Mouse (Mus musculus) heart, postnatal 10 days (tissue): ENCODE results near the gene S100a11. TPM values are rescaled to one million over a fixed set of nuclear protein-coding genes. Genes with fewer than 3 reads are reported as not detected.
"Not testable (repeated sequence)": the region's sequence is repeated elsewhere in the genome, so short reads cannot be mapped to it uniquely, and the experiment has no call there.

Experiments
- DNase-seq, 2 experiments: peaks; one replicate each; pipeline ENCODE4 v3.0.0; 2021
- intact Hi-C: fragments of 180-260 bp; cut with DNase I; formaldehyde crosslinking; loops from one replicate; pipeline ENCODE4 v1.15.1; 2025
- total RNA-seq, 2 experiments: library from RNA; stranded (reverse); gene quantifications; 2 replicates each; pipeline ENCODE4 v1.2.3; 2021

Gene S100a11
- total RNA-seq, 2 experiments from 2014 or later, result 212 to 217 TPM

GRCm38 (mm10) chr3:93519856-93520329 lies 395 bp upstream of the S100a11 start:
- no peak for DNase-seq
- intact Hi-C loops, result loop anchor here (2.0 kb wide), 2 partner anchors 49 to 75 kb away; no protein-coding TSS in a partner anchor

GRCm38 (mm10) chr3:93521462-93522057 lies 1.3 kb downstream of the S100a11 start:
- peak in 1 of 2 experiments; percentile 7 for DNase-seq
- intact Hi-C loops, result loop anchor here (2.0 kb wide), 3 partner anchors 17 to 77 kb away; no protein-coding TSS in a partner anchor

GRCm38 (mm10) chr3:93522611-93523010 lies 2.3 kb downstream of the S100a11 start:
- peak; percentile 83 to 86 for DNase-seq
- intact Hi-C loops, result loop anchor here (2.0 kb wide), 1 partner anchor 16 kb away; no protein-coding TSS in a partner anchor

- DNase-seq, result no peak
- intact Hi-C loops, result no loop called here
Observed at GRCm38 (mm10) chr3:93527300-93527699, 7.0 kb downstream of the S100a11 start.

- intact Hi-C loops, result no loop called here
Observed at GRCm38 (mm10) chr3:93528807-93529206, 8.5 kb downstream of the S100a11 start.

GRCm38 (mm10) chr3:93537068-93537576 lies 16.8 kb downstream of the S100a11 start:
- intact Hi-C loops, result no loop called here

More at GRCm38 (mm10) chr3:93528807-93529206, 8.5 kb downstream of the S100a11 start:
- no peak for DNase-seq

GRCm38 (mm10) chr3:93538486-93538885 lies 18.2 kb downstream of the S100a11 start:
- intact Hi-C loops, result loop anchor here (2.0 kb wide), 1 partner anchor 16 kb away; no protein-coding TSS in a partner anchor
- DNase-seq, result no peak

More at GRCm38 (mm10) chr3:93537068-93537576, 16.8 kb downstream of the S100a11 start:
- peak; percentile 82 to 83 for DNase-seq

GRCm38 (mm10) chr3:93541501-93541900 lies 21.2 kb downstream of the S100a11 start:
- no peak for DNase-seq
- intact Hi-C loops, result no loop called here

- DNase-seq, intact Hi-C loops: not testable (repeated sequence)
Observed at GRCm38 (mm10) chr3:93544170-93544569, 23.9 kb downstream of the S100a11 start.

GRCm38 (mm10) chr3:93547099-93547648 lies 26.9 kb downstream of the S100a11 start:
- intact Hi-C loops, result loop anchor here (1.0 kb wide), 2 partner anchors 46 to 60 kb away; no protein-coding TSS in a partner anchor
- DNase-seq, result peak; percentile 87 to 93

- no peak for DNase-seq
- intact Hi-C loops, result loop anchor here (1.0 kb wide), 2 partner anchors 45 to 59 kb away; no protein-coding TSS in a partner anchor
Observed at GRCm38 (mm10) chr3:93547749-93548540, 27.7 kb downstream of the S100a11 start.

- no peak for DNase-seq
- intact Hi-C loops, result no loop called here
Observed at GRCm38 (mm10) chr3:93548541-93549266, 28.4 kb downstream of the S100a11 start.

GRCm38 (mm10) chr3:93549986-93550385 lies 29.7 kb downstream of the S100a11 start:
- no peak for DNase-seq
- intact Hi-C loops, result no loop called here

GRCm38 (mm10) chr3:93551950-93552901 lies 31.9 kb downstream of the S100a11 start:
- DNase-seq, result no peak
- intact Hi-C loops, result no loop called here

GRCm38 (mm10) chr3:93553311-93553710 lies 33.0 kb downstream of the S100a11 start:
- intact Hi-C loops, result no loop called here
- no peak for DNase-seq

- peak; percentile 40 to 46 for DNase-seq
Observed at GRCm38 (mm10) chr3:93553765-93554378, 33.6 kb downstream of the S100a11 start.

GRCm38 (mm10) chr3:93554379-93554980 lies 34.2 kb downstream of the S100a11 start:
- intact Hi-C loops, result loop anchor here (2.0 kb wide), 2 partner anchors 14 to 42 kb away; no protein-coding TSS in a partner anchor
- DNase-seq, result peak; percentile 30 to 52

More at GRCm38 (mm10) chr3:93553765-93554378, 33.6 kb downstream of the S100a11 start:
- intact Hi-C loops, result loop anchor here (2.0 kb wide), 2 partner anchors 15 to 43 kb away; no protein-coding TSS in a partner anchor
